Mouse (Mus musculus): Measurements from ENCODE around the gene Rbfox1.

DNA sequence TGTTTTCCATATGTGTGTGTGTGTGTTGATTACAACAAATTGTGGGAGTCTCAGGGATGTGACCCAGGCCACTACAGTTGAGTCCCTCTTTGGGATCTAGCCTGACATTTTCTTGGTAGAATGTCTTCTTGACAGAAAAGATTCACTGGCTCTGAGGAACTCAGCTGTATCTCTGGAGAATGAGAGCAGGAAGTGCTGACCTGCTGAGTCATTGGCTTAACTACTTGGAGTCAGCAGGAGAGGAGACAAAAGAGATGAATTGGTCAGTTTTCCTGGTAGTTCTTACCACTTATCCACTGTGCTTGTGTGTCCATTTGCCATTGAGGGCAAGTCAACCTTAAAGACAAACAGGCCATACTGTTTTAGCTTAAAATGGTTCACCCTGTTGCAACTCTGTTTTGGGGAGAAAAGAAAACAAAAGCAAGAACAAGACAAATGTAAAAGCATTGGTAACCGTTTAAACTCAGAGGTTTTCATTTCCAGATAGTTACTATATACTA lies 1561.7 kb downstream of the Rbfox1 start:
- TF ChIP-seq POLR2A (IDR thresholded peaks at IDR 0.05; ENCODE audit: borderline replicate concordance, control insufficient read depth, low read depth, low read length) (no peak), CTCF (IDR thresholded peaks at IDR 0.05; ENCODE audit: control insufficient read depth, insufficient read depth, low read length) (no peak)

Measured in bone marrow, adult 2 months (tissue).